Mouse (Mus musculus): Measurements from ENCODE around the gene Adgrl1.

DNA sequence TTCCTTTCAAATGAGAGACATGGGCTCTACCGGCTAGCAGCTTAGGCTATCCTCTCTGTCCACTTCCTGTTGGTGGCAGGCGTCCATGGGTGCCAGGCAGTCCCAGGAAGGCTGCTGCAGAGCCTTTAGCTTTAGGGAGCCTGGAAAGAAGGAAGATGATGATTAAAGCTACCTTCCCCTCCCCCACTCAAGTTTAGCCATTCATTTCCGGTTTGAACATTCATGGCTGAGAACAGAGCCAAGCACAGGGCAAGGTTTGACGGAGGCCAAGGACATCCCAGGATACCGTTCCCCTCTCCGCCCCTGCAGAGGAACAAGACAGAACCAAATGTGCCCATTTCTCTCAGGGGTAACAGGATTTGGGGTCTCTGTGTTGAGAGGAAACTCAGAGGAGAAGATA lies 77.7 kb downstream of the Adgrl1 start:
- no peak for TF ChIP-seq CTCF (IDR thresholded peaks at IDR 0.05; ENCODE audit: insufficient read depth, low read depth, low read length)
- TF ChIP-seq POLR2A (IDR thresholded peaks at IDR 0.05; ENCODE audit: insufficient read depth, low read depth, low read length): no peak
